Mouse (Mus musculus): ENCODE results near the gene Col24a1.
"Not testable (repeated sequence)": the region's sequence is repeated elsewhere in the genome, so short reads cannot be mapped to it uniquely, and the experiment has no call there.

DNA sequence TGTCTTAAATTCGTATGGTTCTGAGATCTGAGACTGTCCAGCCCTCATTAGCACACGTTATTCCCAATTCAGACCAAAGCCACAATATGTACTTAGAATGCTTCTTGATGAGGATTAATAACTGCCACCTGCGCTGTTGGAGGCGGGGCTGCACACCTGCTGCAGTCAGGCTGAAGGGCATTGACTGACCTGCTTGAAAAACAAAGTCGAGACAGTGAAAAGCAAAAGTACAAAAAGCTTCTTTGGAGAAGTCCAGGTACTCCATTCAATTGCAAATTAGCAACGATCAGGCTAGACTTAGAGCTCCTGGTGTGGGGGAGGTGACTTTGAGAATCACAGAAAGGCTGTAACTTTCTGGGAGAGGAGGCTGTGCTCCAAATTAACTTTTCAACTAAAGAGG is 150.9 kb downstream of the Col24a1 start:
- TF ChIP-seq EP300, CTCF (IDR thresholded peaks at IDR 0.05; ENCODE audit: low read depth): not testable (repeated sequence)
